ENCODE assay signal across 13 mouse cellular contexts in the genomic region with DNA sequence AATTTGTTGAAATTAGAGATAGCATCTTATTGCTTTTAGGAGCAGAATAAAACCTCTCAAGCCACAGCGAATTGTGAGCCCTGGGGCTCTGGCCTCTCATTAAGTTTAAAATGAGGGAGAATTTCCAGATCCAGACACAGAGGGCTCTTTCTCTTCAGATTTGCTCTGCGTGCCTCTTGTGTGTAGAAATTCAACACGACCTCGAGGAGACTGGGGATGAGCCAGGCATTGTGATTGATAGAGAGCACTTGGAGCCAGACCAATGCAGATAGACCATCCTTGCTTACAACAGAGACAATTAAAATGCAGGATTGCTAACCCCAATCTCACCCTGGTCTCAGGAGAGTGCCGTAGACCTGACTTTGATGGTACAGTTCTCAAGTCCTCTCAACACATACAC.
DNase-seq lines count a peak whose midpoint lies in the region; ATAC-seq and TF ChIP-seq lines count a peak whose summit lies in the region.
"Had no signal": no experiment of that assay in that cellular context is flagged by ENCODE, and none has a peak within 500 bp of the region (broad histone marks: within the 10 kb centered on the region; RNA-seq: fewer than 3 reads in every experiment).

No protein-coding gene starts in this region.

- no peak overlapping the region for H3K4me3 ChIP-seq in heart, embryonic 15.5 days
- no peak overlapping the region for H3K4me3 ChIP-seq in heart, embryonic 10.5 days
- H3K4me3 ChIP-seq in midbrain, postnatal 0 days (ENCODE audit: low read depth, low read length) = no peak overlapping the region
- H3K4me3 ChIP-seq in midbrain, embryonic 15.5 days = no peak overlapping the region
- no peak overlapping the region for H3K4me3 ChIP-seq in brown adipose tissue, adult 24 weeks (ENCODE audit: insufficient read depth, low read depth, low read length)
- H3K4me3 ChIP-seq: forebrain, embryonic 12.5 days had no signal

- no peaks in the 10 kb centered on the region for H3K36me3 ChIP-seq in heart, embryonic 15.5 days
- H3K36me3 ChIP-seq in heart, embryonic 10.5 days = no peaks in the 10 kb centered on the region
- no peaks in the 10 kb centered on the region for H3K36me3 ChIP-seq in midbrain, postnatal 0 days (ENCODE audit: insufficient read depth, low read length)
- H3K36me3 ChIP-seq in midbrain, embryonic 15.5 days (replicated peaks) = no peaks in the 10 kb centered on the region
- H3K36me3 ChIP-seq: forebrain, embryonic 12.5 days had no signal

- H3K4me1 ChIP-seq in heart, embryonic 15.5 days (replicated peaks) = peaks cover 7% of the 10 kb centered on the region; the same call in 1 of the 2 replicates
- H3K4me1 ChIP-seq in heart, embryonic 10.5 days = peaks cover 12% of the 10 kb centered on the region
- no peaks in the 10 kb centered on the region for H3K4me1 ChIP-seq in midbrain, postnatal 0 days (ENCODE audit: insufficient read depth, low read length)
- no peaks in the 10 kb centered on the region for H3K4me1 ChIP-seq in midbrain, embryonic 15.5 days
- no peaks in the 10 kb centered on the region for H3K4me1 ChIP-seq in brown adipose tissue, adult 24 weeks (ENCODE audit: control insufficient read depth, insufficient read depth, insufficient read length, low read length)
- H3K4me1 ChIP-seq: forebrain, embryonic 12.5 days had no signal

- H3K9ac ChIP-seq in heart, embryonic 15.5 days = no peak overlapping the region
- H3K9ac ChIP-seq in midbrain, postnatal 0 days (replicated peaks; ENCODE audit: low read length, poor library complexity, severe bottlenecking) = no peak overlapping the region
- H3K9ac ChIP-seq in midbrain, embryonic 15.5 days = no peak overlapping the region
- H3K9ac ChIP-seq: forebrain, embryonic 12.5 days; hindbrain, embryonic 14.5 days had no signal

- 58% methylated on average over 5 of the region's 5 CpGs for WGBS in heart, embryonic 15.5 days
- 74% methylated on average over 5 of the region's 5 CpGs for WGBS in heart, embryonic 10.5 days
- WGBS in midbrain, postnatal 0 days = 48% methylated on average over 5 of the region's 5 CpGs
- WGBS in midbrain, embryonic 15.5 days = 57% methylated on average over 5 of the region's 5 CpGs

- H3K4me2 ChIP-seq in heart, embryonic 15.5 days = no peak overlapping the region
- no peak overlapping the region for H3K4me2 ChIP-seq in midbrain, postnatal 0 days (ENCODE audit: low read depth, low read length, poor library complexity, severe bottlenecking)
- H3K4me2 ChIP-seq in midbrain, embryonic 15.5 days = no peak overlapping the region
- H3K4me2 ChIP-seq: forebrain, embryonic 12.5 days; hindbrain, embryonic 14.5 days had no signal

- ATAC-seq in heart, embryonic 15.5 days (replicated peaks; ENCODE audit: insufficient number of reproducible peaks, insufficient read depth, low FRiP score, low read depth) = no peak
- ATAC-seq in midbrain, postnatal 0 days (ENCODE audit: low FRiP score) = no peak
- no peak for ATAC-seq in midbrain, embryonic 15.5 days (replicated peaks)
- no peak for ATAC-seq in CD4-positive, CD25-positive, alpha-beta regulatory T cell, adult 4 months
- ATAC-seq: midbrain, embryonic 16.5 days had no signal

- H3K27me3 ChIP-seq in heart, embryonic 15.5 days = no peaks in the 10 kb centered on the region
- H3K27me3 ChIP-seq in heart, embryonic 10.5 days (ENCODE audit: insufficient read depth, poor library complexity, severe bottlenecking) = no peaks in the 10 kb centered on the region
- H3K27me3 ChIP-seq in midbrain, postnatal 0 days (ENCODE audit: insufficient read depth, low read length) = no peaks in the 10 kb centered on the region
- no peaks in the 10 kb centered on the region for H3K27me3 ChIP-seq in midbrain, embryonic 15.5 days (replicated peaks)
- H3K27me3 ChIP-seq: forebrain, embryonic 12.5 days had no signal

- no peak for TF ChIP-seq CTCF in midbrain, postnatal 0 days (IDR thresholded peaks at IDR 0.05)

- H3K9me3 ChIP-seq in heart, embryonic 15.5 days (replicated peaks) = no peaks in the 10 kb centered on the region
- no peaks in the 10 kb centered on the region for H3K9me3 ChIP-seq in heart, embryonic 10.5 days
- no peaks in the 10 kb centered on the region for H3K9me3 ChIP-seq in midbrain, postnatal 0 days (ENCODE audit: low read length)
- H3K9me3 ChIP-seq in midbrain, embryonic 15.5 days = no peaks in the 10 kb centered on the region
- H3K9me3 ChIP-seq: forebrain, embryonic 12.5 days had no signal

- peak overlapping the region; percentile 50; the same call in 1 of the 2 replicates for H3K27ac ChIP-seq in heart, embryonic 15.5 days
- no peak overlapping the region for H3K27ac ChIP-seq in heart, embryonic 10.5 days
- no peak overlapping the region for H3K27ac ChIP-seq in midbrain, postnatal 0 days (ENCODE audit: low read depth, low read length)
- H3K27ac ChIP-seq in midbrain, embryonic 15.5 days = no peak overlapping the region
- peak overlapping the region; percentile 60 for H3K27ac ChIP-seq in brown adipose tissue, adult 24 weeks (replicated peaks; ENCODE audit: low read depth, low read length)
- H3K27ac ChIP-seq: forebrain, embryonic 12.5 days; hindbrain, embryonic 14.5 days had no signal

- DNase-seq in heart, embryonic 10.5 days (ENCODE audit: low spot score) = no peak
- peak; percentile 19 for DNase-seq in midbrain, postnatal 0 days (ENCODE audit: low spot score)
- DNase-seq in telencephalon, adult 2 months (ENCODE audit: low read depth, low spot score) = peak; percentile 5
- no peak for DNase-seq in cerebellum, postnatal 25 days
- DNase-seq: liver; right cerebral cortex, postnatal 25 days had no signal

Comparison
In these comparisons a context has a peak if more than half of its experiments do, and no peak if none do; other contexts are left out.
1. H3K27ac ChIP-seq: peak in heart, embryonic 15.5 days (single experiment) and brown adipose tissue, adult 24 weeks (single experiment); none in heart, embryonic 10.5 days (single experiment), midbrain, postnatal 0 days (single experiment) and midbrain, embryonic 15.5 days (single experiment).
2. DNase-seq: peak in midbrain, postnatal 0 days (single experiment) and telencephalon, adult 2 months (single experiment); none in heart, embryonic 10.5 days (single experiment) and cerebellum, postnatal 25 days (0 of 2).